Comparison of ENCODE assay signal across 10 mouse cellular contexts in genomic region chr17:31456723-31457567, GRCm38 (mm10).
A peak's percentile ranks its signal among the peaks of the same experiment; 100 is the strongest.
DNase-seq lines count a peak whose midpoint lies in the region; ATAC-seq lines count a peak whose summit lies in the region.
"Had no signal": no experiment of that assay in that cellular context is flagged by ENCODE, and none has a peak within 500 bp of the region (broad histone marks: within the 10 kb centered on the region; RNA-seq: fewer than 3 reads in every experiment).

No protein-coding gene starts in this region.

- H3K27me3 ChIP-seq in forebrain, embryonic 14.5 days (replicated peaks; ENCODE audit: control insufficient read depth, insufficient read depth, low read length), result no peaks in the 10 kb centered on the region
- H3K27me3 ChIP-seq in forebrain, embryonic 10.5 days (ENCODE audit: poor library complexity, severe bottlenecking), result no peaks in the 10 kb centered on the region
- H3K27me3 ChIP-seq: embryonic facial prominence, embryonic 13.5 days; liver, embryonic 15.5 days had no signal

- peak; percentile 44; the same call in 1 of the 2 replicates for ATAC-seq in forebrain, embryonic 14.5 days

- peak overlapping the region; percentile 55; the same call in 1 of the 2 replicates for H3K27ac ChIP-seq in forebrain, embryonic 14.5 days (ENCODE audit: low read depth, low read length)
- no peak overlapping the region for H3K27ac ChIP-seq in forebrain, embryonic 10.5 days
- H3K27ac ChIP-seq: embryonic facial prominence, embryonic 13.5 days; liver, embryonic 15.5 days had no signal

- 76% methylated on average over 18 of the region's 18 CpGs for WGBS in forebrain, embryonic 14.5 days
- WGBS in forebrain, embryonic 10.5 days, result 84% methylated on average over 18 of the region's 18 CpGs

- H3K4me3 ChIP-seq in forebrain, embryonic 14.5 days (ENCODE audit: low read depth, low read length), result no peak overlapping the region
- H3K4me3 ChIP-seq in forebrain, embryonic 10.5 days, result no peak overlapping the region
- H3K4me3 ChIP-seq: embryonic facial prominence, embryonic 13.5 days; liver, embryonic 15.5 days had no signal

- peak; percentile 60 for DNase-seq in forebrain, embryonic 14.5 days (ENCODE audit: low spot score)
- no peak for DNase-seq in forebrain, embryonic 10.5 days (ENCODE audit: extremely low spot score, low spot score)
- DNase-seq in 3134 (ENCODE audit: extremely low read depth, insufficient read length, low spot score), result peak; percentile 41
- peak; percentile 80 for DNase-seq in cerebellum, adult 9-11 months
- peak; percentile 46 for DNase-seq in layer of hippocampus, adult 11-12 months (ENCODE audit: low spot score)
- peak; percentile 82 for DNase-seq in lung, postnatal 14 days
- DNase-seq in ovary, postnatal 10 days (ENCODE audit: low spot score), result no peak
- no peak for DNase-seq in neural tube, embryonic 10.5 days (ENCODE audit: extremely low spot score, low spot score)

- H3K9ac ChIP-seq in forebrain, embryonic 14.5 days (ENCODE audit: low read length), result no peak overlapping the region
- H3K9ac ChIP-seq: embryonic facial prominence, embryonic 13.5 days; liver, embryonic 15.5 days had no signal

- H3K9me3 ChIP-seq in forebrain, embryonic 14.5 days (replicated peaks; ENCODE audit: control insufficient read depth, low read length), result no peaks in the 10 kb centered on the region
- no peaks in the 10 kb centered on the region for H3K9me3 ChIP-seq in forebrain, embryonic 10.5 days
- H3K9me3 ChIP-seq: embryonic facial prominence, embryonic 13.5 days; liver, embryonic 15.5 days had no signal

- 0 out of 2 replicates have a peak, but pooled peaks cover 2% of the 10 kb centered on the region for H3K4me1 ChIP-seq in forebrain, embryonic 14.5 days (ENCODE audit: control insufficient read depth, insufficient read depth, low read length)
- H3K4me1 ChIP-seq in forebrain, embryonic 10.5 days, result peaks cover 21% of the 10 kb centered on the region
- H3K4me1 ChIP-seq: embryonic facial prominence, embryonic 13.5 days; liver, embryonic 15.5 days had no signal

- H3K4me2 ChIP-seq in forebrain, embryonic 14.5 days (ENCODE audit: low read length), result no peak overlapping the region
- H3K4me2 ChIP-seq: embryonic facial prominence, embryonic 13.5 days; liver, embryonic 15.5 days had no signal

- peaks cover 47% of the 10 kb centered on the region for H3K36me3 ChIP-seq in forebrain, embryonic 14.5 days (ENCODE audit: control insufficient read depth, insufficient read depth, low read length)
- peaks cover 12% of the 10 kb centered on the region for H3K36me3 ChIP-seq in forebrain, embryonic 10.5 days (replicated peaks)
- H3K36me3 ChIP-seq: liver, embryonic 15.5 days had no signal

Comparison
In these comparisons a context has a peak if more than half of its experiments do, and no peak if none do; other contexts are left out.
1. DNase-seq: peak in forebrain, embryonic 14.5 days (single experiment), 3134 (single experiment), cerebellum, adult 9-11 months (single experiment), layer of hippocampus, adult 11-12 months (single experiment) and lung, postnatal 14 days (single experiment); none in forebrain, embryonic 10.5 days (single experiment), ovary, postnatal 10 days (single experiment) and neural tube, embryonic 10.5 days (single experiment).